Mouse (Mus musculus) kidney, postnatal 0 days (tissue): ENCODE measurements around the gene Plpp3. TPM values are rescaled to one million over a fixed set of nuclear protein-coding genes. Genes with fewer than 3 reads are reported as not detected.

Source experiments
- ATAC-seq: fragments of 200-750 bp; cut with Nextera tagmentation; replicated peaks from 2 replicates; pipeline ENCODE4 v1.8.0; 2017; ENCODE audit warnings: low read depth, moderate number of reproducible peaks, moderate TSS enrichment, moderate library complexity; ENCODE audit not compliant: low FRiP score
- DNase-seq: peaks from one replicate; pipeline ENCODE4 v3.0.0-alpha.2; 2016; ENCODE audit warnings: low spot score
- H3K27ac ChIP-seq: fragments of 300-500 bp; sonication (generic); 2 replicates; pipeline ENCODE4 v1.5.1; 2014; ENCODE audit warnings: mild to moderate bottlenecking
- H3K27me3 ChIP-seq: fragments of 300-500 bp; sonication (generic); 2 replicates; pipeline ENCODE4 v1.6.1; 2014; ENCODE audit warnings: low read length, mixed read lengths; ENCODE audit not compliant: insufficient read depth
- H3K36me3 ChIP-seq: fragments of 300-500 bp; sonication (generic); 2 replicates; pipeline ENCODE4 v1.6.1; 2014; ENCODE audit warnings: low read length, mixed read lengths; ENCODE audit not compliant: insufficient read depth
- H3K4me1 ChIP-seq: fragments of 300-500 bp; sonication (generic); replicated peaks from 2 replicates; pipeline ENCODE4 v1.6.1; 2014; ENCODE audit warnings: antibody characterized with exemption, low read length, mixed read lengths; ENCODE audit not compliant: insufficient read depth
- H3K4me2 ChIP-seq: fragments of 300-500 bp; sonication (generic); 2 replicates; pipeline ENCODE4 v1.6.1; 2014; ENCODE audit warnings: mild to moderate bottlenecking, low read length, moderate library complexity, mixed read lengths
- H3K4me3 ChIP-seq: fragments of 300-500 bp; sonication (generic); replicated peaks from 2 replicates; pipeline ENCODE4 v1.5.1; 2014; ENCODE audit warnings: low read depth, low read length
- H3K9ac ChIP-seq: fragments of 300-500 bp; sonication (generic); 2 replicates; pipeline ENCODE4 v1.6.1; 2014; ENCODE audit warnings: low read depth, low read length
- H3K9me3 ChIP-seq: fragments of 300-500 bp; sonication (generic); replicated peaks from 2 replicates; pipeline ENCODE4 v1.6.1; 2016; ENCODE audit warnings: low read length, inconsistent platforms, mixed read lengths
- CTCF ChIP-seq: IDR thresholded peaks from 2 replicates; pipeline ENCODE4 v1.5.1; 2016; ENCODE audit warnings: antibody characterized with exemption, low read depth, mild to moderate bottlenecking, moderate library complexity
- WGBS: fragments of 180-500 bp; shearing (Covaris S2); extraction: QIAGEN DNeasy Blood & Tissue Kit; methylation state at CpG from one replicate; pipeline ENCODE4 v1.1.7; 2014; 5-methylcytosine and 5-hydroxymethylcytosine counted together
- polyA plus RNA-seq: library from polyadenylated mRNA; unstranded; fragments of >200 nt; fragmentation: Nextera tagmentation; extraction: Ambion mirVana; gene quantifications from 2 replicates; pipeline ENCODE4 v1.2.1, GENCODE M21; 2015

Plpp3 gene
- polyA plus RNA-seq, 1 experiment from 2014 or later, result 77.4 TPM

DNA sequence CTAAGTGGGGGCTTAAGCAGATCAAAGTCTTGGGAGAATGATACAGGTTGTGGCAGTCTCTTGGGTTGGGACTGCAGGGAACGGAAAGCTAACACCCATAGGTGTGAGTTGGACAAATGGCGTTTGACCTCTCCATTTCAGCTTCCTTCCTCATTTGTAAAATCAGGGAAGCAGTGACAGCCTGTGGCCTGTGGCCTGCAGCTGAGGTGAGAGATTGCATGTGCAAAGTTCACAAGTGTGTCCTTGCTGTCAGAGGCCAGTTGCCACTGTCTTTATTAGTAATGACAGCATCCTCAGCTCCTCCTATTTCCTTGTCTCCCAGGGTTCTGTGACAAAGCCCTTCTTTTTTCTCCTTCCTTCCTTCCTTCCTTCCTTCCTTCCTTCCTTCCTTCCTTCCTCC, 5.5 kb downstream of the Plpp3 start:
- ATAC-seq, result no peak
- Histone ChIP-seq H3K4me3 (no peak overlapping the region), H3K36me3 (no peaks in the 10 kb centered on the region), H3K4me1 (peaks cover 9% of the 10 kb centered on the region; the same call in 1 of the 2 replicates), H3K27ac (no peak overlapping the region), H3K4me2 (no peak overlapping the region), H3K27me3 (no peaks in the 10 kb centered on the region), H3K9ac (no peak overlapping the region), H3K9me3 (no peaks in the 10 kb centered on the region)
- WGBS, result 80% methylated on average over 2 of the region's 2 CpGs
- DNase-seq, result no peak
- no peak for TF ChIP-seq CTCF

- no peak for TF ChIP-seq CTCF
- H3K4me3 ChIP-seq, result no peak overlapping the region
- WGBS, result 72% methylated on average over 4 of the region's 4 CpGs
- H3K4me2 ChIP-seq, result no peak overlapping the region
- no peak for ATAC-seq
- H3K4me1 ChIP-seq, result peaks cover 19% of the 10 kb centered on the region
- DNase-seq, result no peak
- no peaks in the 10 kb centered on the region for H3K9me3 ChIP-seq
- H3K27ac ChIP-seq, result no peak overlapping the region
- no peaks in the 10 kb centered on the region for H3K36me3 ChIP-seq
- H3K9ac ChIP-seq, result no peak overlapping the region
- H3K27me3 ChIP-seq, result no peaks in the 10 kb centered on the region
These were observed 6.8 kb downstream of the Plpp3 start for GRCm38 (mm10) chr4:105163981-105164411.

DNA sequence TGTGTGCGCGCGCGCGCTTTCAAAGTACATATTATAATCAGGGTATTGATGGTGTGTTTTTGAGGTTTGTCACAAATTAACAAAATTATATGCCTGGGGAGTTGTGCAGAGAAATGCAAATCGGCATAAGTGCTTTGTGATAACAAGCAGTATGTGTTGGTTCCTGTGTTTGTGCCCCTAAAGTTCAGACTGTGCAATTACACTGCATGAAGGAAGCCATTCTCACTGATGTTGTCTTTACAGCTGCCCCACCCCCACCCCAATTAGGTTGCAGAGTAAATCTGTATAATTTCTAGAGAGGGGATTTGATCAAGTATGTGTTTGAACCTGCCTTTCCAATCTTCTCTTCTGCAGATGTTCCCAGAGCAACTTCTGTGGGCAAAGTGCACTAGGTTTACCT, 7.8 kb downstream of the Plpp3 start:
- no peaks in the 10 kb centered on the region for H3K27me3 ChIP-seq
- no peak overlapping the region for H3K9ac ChIP-seq
- DNase-seq (no peak), ATAC-seq (no peak)
- 92% methylated on average over 6 of the region's 6 CpGs for WGBS
- H3K36me3 ChIP-seq, result no peaks in the 10 kb centered on the region
- TF ChIP-seq CTCF, result peak; percentile 23; the same call in 1 of the 2 replicates
- H3K4me1 ChIP-seq, result peaks cover 16% of the 10 kb centered on the region
- no peak overlapping the region for H3K4me2 ChIP-seq
- H3K4me3 ChIP-seq, result no peak overlapping the region
- no peak overlapping the region for H3K27ac ChIP-seq
- no peaks in the 10 kb centered on the region for H3K9me3 ChIP-seq

- no peak overlapping the region for H3K9ac ChIP-seq
- H3K27ac ChIP-seq, result peak overlapping the region; percentile 77
- ATAC-seq (no peak), DNase-seq (no peak)
- no peaks in the 10 kb centered on the region for H3K27me3 ChIP-seq
- no peak overlapping the region for H3K4me2 ChIP-seq
- H3K9me3 ChIP-seq, result no peaks in the 10 kb centered on the region
- no peaks in the 10 kb centered on the region for H3K36me3 ChIP-seq
- H3K4me1 ChIP-seq, result peaks cover 29% of the 10 kb centered on the region
- no peak for TF ChIP-seq CTCF
- no peak overlapping the region for H3K4me3 ChIP-seq
- WGBS, result 52% methylated on average over 7 of the region's 7 CpGs
These were observed 12.0 kb downstream of the Plpp3 start for GRCm38 (mm10) chr4:105169093-105169571.

- peaks cover 29% of the 10 kb centered on the region for H3K4me1 ChIP-seq
- peak; percentile 57 for DNase-seq
- no peak for TF ChIP-seq CTCF
- H3K27ac ChIP-seq, result peak overlapping the region; percentile 77
- H3K9me3 ChIP-seq, result no peaks in the 10 kb centered on the region
- peak; percentile 87 for ATAC-seq
- no peaks in the 10 kb centered on the region for H3K27me3 ChIP-seq
- H3K9ac ChIP-seq, result no peak overlapping the region
- WGBS, result 45% methylated on average over 16 of the region's 16 CpGs
- no peak overlapping the region for H3K4me3 ChIP-seq
- 0 out of 2 replicates have a peak overlapping the region, but pooled peaks have one; percentile 6 for H3K4me2 ChIP-seq
- H3K36me3 ChIP-seq, result no peaks in the 10 kb centered on the region
These were observed 13.0 kb downstream of the Plpp3 start for GRCm38 (mm10) chr4:105169826-105170810.

GRCm38 (mm10) chr4:105170811-105171401, 13.8 kb downstream of the Plpp3 start:
- TF ChIP-seq CTCF, result no peak
- Histone ChIP-seq H3K27me3 (no peaks in the 10 kb centered on the region), H3K4me2 (no peak overlapping the region), H3K36me3 (0 out of 2 replicates have a peak, but pooled peaks cover 2% of the 10 kb centered on the region), H3K27ac (peak overlapping the region; percentile 76), H3K9me3 (no peaks in the 10 kb centered on the region), H3K4me3 (no peak overlapping the region), H3K4me1 (peaks cover 29% of the 10 kb centered on the region), H3K9ac (no peak overlapping the region)
- 69% methylated on average over 9 of the region's 9 CpGs for WGBS
- ATAC-seq (no peak), DNase-seq (no peak)
